Mouse (Mus musculus) effector memory CD4-positive, alpha-beta T cell, adult 5 months (primary cell): Measurements from ENCODE around the gene Abcc2. TPM values are rescaled to one million over a fixed set of nuclear protein-coding genes. Genes with fewer than 3 reads are reported as not detected.

ENCODE experiments used
- polyA plus RNA-seq: library from polyadenylated mRNA; unstranded; fragments of 100-300 nt; shearing (Covaris generic); gene quantifications from one replicate; pipeline ENCODE4 v1.2.1, GENCODE M21; 2017

Abcc2 gene
- 0.70 TPM for polyA plus RNA-seq

GRCm38 (mm10) chr19:43781980-43782379 lies at the start of gene Abcc2:
Abcc2 (plus strand) TSS chr19:43782192.

GRCm38 (mm10) chr19:43752489-43753225 lies 29.3 kb upstream of the Abcc2 start, which contains the start of the genes Cutc and Cox15:
Cutc (plus strand) TSS chr19:43752996.
Cox15 (minus strand) TSS chr19:43753000.

Other genes with a start within 250 kb of the Abcc2 start
- gene Nkx2-3, start 169.9 kb upstream of the Abcc2 start, polyA plus RNA-seq: 0.35 TPM
- 53.8 TPM for gene Slc25a28, start 107.3 kb upstream of the Abcc2 start, polyA plus RNA-seq
- gene Entpd7, start 92.5 kb upstream of the Abcc2 start, polyA plus RNA-seq: 3.7 TPM
- gene Cutc, start 29.2 kb upstream of the Abcc2 start, polyA plus RNA-seq: 11.9 TPM
- 10.6 TPM for gene Cox15, start 29.2 kb upstream of the Abcc2 start, polyA plus RNA-seq
- 6.5 TPM for gene Dnmbp, start 158.0 kb downstream of the Abcc2 start, polyA plus RNA-seq
- gene Cpn1, start 204.4 kb downstream of the Abcc2 start, polyA plus RNA-seq: not detected
- gene Cyp2c23, start 247.0 kb downstream of the Abcc2 start, polyA plus RNA-seq: not detected